Mouse (Mus musculus) megakaryocyte, embryonic 14.5 days (primary cell): ENCODE data around the gene Anks1b.

Experiments
- FLI1 ChIP-seq: IDR thresholded peaks from 2 replicates; pipeline ENCODE4 v1.6.1; 2012; ENCODE audit warnings: low read length, inconsistent platforms, mixed read lengths
- GATA1 ChIP-seq: IDR thresholded peaks from 3 replicates; pipeline ENCODE4 v1.6.1; 2012; ENCODE audit warnings: mixed read lengths, low read length, inconsistent platforms, borderline replicate concordance

- TF ChIP-seq GATA1 (no peak), FLI1 (no peak)
Observed at GRCm38 (mm10) chr10:90947608-90948373, 1074.5 kb downstream of the Anks1b start.
